Mouse (Mus musculus) heart, postnatal 0 days (tissue): ENCODE results near the gene Gm12216.

Source experiments
- CTCF ChIP-seq: IDR thresholded peaks from 2 replicates; pipeline ENCODE4 v1.5.1; 2016; ENCODE audit warnings: antibody characterized with exemption, control low read depth, low read depth
- EP300 ChIP-seq: IDR thresholded peaks from 2 replicates; pipeline ENCODE4 v1.6.1; 2016; ENCODE audit warnings: antibody characterized with exemption, low read depth

DNA sequence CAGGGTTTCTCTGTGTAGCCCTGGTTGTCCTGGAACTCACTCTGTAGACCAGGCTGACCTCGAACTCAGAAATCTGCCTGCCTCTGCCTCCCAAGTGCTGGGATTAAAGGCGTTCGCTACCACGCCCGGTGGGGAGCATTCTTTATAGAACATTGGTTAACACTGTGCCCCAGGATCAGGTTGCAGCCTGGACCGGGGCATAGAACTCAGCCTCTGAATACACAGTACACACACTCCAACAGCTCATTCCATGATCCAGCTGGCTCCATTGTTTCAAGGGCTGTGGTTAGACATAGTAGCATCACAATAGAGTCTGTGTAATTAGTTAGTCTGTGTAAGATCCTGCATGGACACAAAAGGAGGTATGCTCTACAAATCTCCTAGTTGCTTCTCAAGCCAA is 40.9 kb upstream of the Gm12216 start:
- TF ChIP-seq CTCF: no peak
- TF ChIP-seq EP300: no peak
